Mouse (Mus musculus) naive thymus-derived CD4-positive, alpha-beta T cell, adult 2 months (primary cell): Measurements from ENCODE around the gene Fnip2.

Source experiments
- DNase-seq: peaks from one replicate; pipeline ENCODE4 v3.0.0-alpha.2; 2011; ENCODE audit warnings: low read depth

Fnip2 gene

DNA sequence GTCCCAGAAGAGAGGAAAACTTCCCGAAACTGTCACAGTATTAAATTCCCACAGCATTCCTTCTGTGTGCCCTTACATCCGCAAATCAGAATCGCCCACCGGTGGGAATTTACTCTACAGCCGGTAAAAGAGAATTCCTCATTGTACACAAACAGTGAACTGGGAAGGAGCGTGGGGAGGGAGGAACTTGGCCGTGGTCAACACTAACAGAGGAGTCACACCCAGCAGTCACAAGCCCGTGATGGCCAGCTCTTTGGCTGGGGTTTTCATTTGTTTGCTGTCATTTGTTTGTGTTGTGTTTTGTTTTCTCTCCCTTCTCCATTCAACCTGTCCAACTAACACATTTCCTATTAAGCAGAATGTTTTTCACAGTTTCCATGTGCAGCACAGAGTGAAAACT, 39.7 kb downstream of the Fnip2 start:
- DNase-seq: no peak

GRCm38 (mm10) chr3:79527521-79527920, 40.1 kb downstream of the Fnip2 start:
- DNase-seq: no peak

DNA sequence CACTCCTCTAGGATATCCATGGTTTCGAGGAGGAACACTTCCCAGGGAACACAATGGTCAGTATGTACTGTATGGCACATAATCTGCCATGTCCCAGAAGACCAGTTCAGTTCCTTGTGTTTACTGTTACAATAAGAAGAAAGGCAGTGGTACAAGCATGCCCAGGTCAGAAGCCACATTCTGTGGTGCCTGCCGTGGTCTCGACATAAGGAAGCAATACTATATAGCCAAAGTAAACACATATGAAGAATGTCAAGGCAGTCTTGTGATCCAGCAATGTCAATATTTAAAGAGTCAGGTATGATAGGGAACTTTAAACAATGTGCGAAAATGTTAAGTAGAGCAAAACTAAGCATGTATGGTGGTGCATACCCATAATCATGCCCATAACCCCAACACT, 44.2 kb downstream of the Fnip2 start:
- DNase-seq: no peak

DNA sequence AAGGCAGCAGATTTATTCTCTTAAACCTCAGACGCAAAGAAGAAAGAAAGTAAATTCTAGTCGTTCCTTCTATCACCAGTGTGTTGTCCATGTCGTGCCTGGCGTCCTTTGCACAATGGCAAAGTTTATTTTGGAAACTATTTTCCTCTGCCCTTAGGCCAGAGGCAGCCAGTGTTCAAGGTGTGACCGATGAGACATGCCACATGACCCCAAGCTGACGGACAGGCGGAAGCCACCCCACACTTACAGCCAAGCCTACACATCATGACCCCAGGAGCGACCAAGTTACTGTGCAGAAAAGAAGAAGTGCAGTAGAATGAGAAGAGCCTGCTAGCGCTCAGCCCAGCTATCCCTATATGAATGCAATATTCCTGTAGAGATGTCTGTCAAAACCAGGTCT, 47.7 kb downstream of the Fnip2 start:
- DNase-seq: no peak

GRCm38 (mm10) chr3:79518761-79519527, 48.7 kb downstream of the Fnip2 start:
- DNase-seq: no peak

DNA sequence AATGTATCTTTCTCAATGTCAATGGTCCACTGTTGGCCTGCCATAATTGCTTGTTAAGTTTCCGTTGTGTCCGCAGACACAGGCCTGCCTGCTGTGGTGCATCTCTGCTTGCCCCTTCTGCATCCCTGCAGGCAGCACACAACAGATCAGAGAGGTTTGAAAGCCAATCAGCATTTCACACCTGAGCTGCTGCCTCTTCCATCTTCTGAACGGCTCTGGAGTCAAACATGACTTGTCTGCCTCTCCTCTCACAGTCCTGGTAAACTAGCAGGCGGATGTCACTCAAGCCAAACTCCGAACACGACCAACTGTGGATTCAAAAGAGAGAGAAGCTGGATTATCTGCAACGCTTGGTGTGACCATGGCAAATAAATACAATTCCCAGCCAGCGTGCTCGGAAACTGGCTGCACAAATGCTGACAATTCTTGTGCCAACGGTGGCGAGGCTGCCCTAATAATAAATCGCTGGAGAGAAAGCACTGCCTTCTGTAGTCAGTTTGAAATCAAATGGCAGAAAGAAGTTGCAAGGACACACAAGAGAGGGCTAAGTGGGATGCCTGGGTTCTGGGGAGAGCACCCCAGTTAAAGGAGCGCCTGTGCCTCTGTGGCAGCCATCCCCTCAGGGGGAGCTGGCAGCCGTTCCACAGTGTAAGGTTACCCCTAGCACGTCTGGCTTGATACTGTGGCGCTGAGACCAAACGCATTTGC, 49.6 kb downstream of the Fnip2 start:
- DNase-seq: no peak

DNA sequence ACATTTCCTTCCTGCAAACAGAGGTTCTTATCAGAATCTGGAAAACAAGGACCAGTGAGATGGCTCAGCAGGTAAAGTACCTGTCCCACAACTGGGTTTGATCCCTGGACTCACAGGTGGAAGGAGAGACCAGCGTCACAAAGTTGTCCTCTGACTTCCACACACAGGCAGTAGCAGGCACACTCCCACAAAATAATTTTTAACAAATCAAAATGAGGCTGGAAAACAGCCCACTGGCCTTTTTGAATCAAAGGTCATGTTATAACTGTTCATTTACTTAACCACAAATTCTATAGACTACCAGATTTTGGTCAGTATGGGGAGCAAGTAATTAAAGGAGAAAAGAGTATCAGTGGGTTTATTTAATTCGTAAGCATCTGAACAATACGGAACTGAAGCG, 50.6 kb downstream of the Fnip2 start:
- DNase-seq: no peak

DNA sequence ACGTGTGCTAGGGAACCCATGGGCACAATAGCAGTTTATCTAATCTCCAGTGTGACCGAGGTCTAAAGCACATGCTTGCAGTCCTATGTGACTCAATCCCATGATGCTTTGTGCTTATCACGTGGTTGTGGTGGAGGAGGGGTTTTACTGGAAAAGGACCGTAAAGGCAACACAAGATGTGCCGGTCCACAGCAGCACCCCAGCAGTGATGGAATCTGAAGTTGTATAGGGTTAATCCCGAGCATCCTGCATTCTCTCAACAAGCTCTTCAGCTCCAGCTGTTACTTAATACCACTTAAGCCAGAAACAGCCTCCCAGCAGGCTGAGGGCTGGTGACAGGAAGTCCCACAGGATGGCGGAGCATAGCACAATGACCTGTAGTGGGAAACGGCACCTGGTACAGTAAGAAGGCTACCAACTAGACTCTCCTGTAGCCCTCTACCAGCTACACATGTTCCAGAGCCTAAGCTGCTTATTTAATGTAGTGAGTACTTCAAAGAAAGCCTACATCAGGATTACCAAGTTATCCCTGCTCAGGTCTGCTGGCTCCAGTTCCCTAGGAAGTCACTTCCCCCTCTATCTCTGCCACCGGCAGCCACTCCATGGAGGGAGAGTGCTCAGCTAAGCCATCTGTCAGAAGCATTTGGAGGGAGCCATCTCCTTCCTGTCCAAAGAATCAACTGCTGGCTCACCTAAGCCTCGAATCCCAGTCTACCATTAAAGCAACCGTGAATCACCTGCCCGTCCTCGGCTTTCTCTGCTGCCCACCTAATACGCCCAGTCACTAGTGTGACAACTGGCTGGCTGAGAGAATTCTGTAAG, 51.3 kb downstream of the Fnip2 start:
- DNase-seq: no peak

DNA sequence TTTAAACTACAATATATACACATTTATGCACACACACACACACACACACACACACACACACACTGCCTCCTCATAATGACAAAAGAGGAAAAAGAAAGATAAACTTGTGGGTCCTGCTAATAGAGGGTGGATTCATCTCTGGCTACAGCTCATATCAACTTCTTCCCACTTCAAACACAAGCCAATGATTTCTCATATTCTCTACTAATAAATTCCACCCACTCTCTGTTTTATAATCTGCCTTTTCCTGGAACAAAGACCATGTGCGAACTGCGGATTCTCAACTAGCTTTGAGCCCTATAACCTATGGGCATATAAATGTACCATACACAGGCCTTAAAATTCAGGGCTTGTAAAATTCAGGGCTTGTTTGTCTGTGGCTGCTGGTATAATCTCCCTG, 53.3 kb downstream of the Fnip2 start:
- no peak for DNase-seq

- no peak for DNase-seq
Measured at GRCm38 (mm10) chr3:79501166-79501728, 66.3 kb downstream of the Fnip2 start.

DNA sequence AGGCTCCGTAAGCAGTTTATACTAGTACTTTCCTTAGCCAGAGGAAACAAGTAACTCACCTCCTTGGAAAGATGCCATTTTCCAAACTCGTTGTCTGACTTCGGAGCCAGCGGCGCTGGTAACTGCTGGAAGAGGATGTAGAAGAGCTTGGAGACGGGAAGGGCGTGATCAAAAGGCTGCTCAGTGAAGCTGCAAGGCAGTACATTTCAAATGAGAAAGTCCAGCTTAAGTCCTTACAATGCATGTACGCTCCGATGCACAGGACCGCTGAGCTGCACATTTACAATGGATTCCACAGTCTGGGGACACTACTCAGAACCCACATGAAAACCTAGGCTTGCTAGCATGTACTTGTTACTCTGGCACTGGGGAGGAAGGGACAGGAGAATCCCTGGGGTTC, 67.3 kb downstream of the Fnip2 start:
- no peak for DNase-seq

- DNase-seq: no peak
Measured at GRCm38 (mm10) chr3:79496668-79497067, 70.9 kb downstream of the Fnip2 start.

DNA sequence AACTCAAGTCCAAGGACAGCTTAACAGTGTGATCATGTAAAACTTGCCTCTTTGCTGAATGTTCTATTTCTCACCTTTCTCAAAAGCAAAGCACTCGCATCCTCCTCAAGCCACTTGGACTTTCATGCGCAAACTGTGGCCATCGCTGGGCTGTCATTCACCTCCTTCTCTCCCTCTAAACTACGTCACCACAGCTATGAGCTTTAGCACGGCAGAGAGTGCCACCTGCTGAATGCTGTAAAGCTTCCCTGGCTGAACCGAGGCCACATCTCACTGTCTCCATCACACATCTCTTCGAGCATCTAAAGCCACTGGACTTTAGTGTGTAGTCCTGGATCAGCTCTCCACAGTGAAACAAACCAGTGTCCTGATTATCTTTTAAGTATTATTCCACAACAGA, 72.4 kb downstream of the Fnip2 start:
- DNase-seq: no peak

DNA sequence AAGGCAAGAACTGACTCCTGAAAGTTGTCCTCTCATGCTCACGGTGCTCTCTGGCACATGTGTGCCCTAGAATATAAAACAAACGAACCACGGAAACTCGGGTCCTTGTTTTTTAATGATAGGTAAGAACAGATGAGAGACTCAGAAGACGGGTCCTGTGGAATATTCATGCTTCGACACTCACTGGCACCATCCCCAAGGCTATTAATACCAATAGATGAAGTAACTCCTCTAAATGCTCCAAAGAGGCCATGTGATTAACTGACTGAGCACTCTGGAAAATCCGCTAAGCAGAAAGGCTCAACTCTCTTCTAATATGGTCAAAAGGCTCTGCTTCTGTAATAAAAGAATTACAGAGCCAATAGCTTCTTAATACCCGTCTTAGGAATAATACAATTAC, 73.6 kb downstream of the Fnip2 start:
- DNase-seq: no peak

GRCm38 (mm10) chr3:79493064-79493463, 74.5 kb downstream of the Fnip2 start:
- DNase-seq: no peak

GRCm38 (mm10) chr3:79491614-79492013, 76.0 kb downstream of the Fnip2 start:
- no peak for DNase-seq

GRCm38 (mm10) chr3:79490102-79490501, 77.5 kb downstream of the Fnip2 start:
- no peak for DNase-seq

- no peak for DNase-seq
Measured at GRCm38 (mm10) chr3:79488025-79488424, 79.6 kb downstream of the Fnip2 start.

DNA sequence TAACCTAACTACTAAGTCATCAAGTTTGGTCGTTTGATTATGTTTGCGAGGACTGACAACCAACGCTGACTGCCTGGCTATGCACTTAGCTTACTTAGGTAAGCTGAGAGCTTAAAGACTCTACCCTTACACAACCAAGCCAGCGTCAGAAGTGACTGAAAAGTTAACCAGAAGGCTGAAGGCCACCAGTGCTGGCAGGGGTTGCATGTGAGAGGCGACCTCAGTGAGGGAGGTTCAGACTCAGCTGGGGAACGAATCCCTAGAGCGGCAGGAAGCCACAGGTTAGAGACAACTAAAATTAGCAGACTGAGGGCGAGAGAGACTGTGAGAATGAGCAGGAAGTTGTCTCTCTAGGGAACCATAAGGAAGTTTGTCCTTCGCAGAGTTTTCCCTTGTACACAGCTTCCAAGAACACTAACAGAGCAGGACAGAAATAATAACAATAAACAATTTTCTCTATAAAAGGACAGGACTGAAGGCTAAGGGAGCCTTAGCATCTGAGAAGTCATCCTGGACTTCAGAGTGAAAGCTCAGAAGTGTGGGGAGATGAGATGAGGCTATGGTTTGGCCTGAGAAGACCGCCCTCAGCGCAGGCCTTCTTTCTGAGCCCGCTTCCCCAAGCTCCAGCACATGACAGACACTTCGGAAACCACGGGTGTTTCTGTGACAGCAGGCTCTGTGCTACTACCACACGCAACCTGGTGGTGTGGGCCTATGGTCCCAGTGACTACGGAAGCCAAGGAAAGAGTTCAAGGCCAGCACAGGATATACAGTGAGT, 83.1 kb downstream of the Fnip2 start:
- peak; percentile 4 for DNase-seq

- no peak for DNase-seq
Measured at GRCm38 (mm10) chr3:79478880-79479279, 88.7 kb downstream of the Fnip2 start.

GRCm38 (mm10) chr3:79478400-79478799, 89.2 kb downstream of the Fnip2 start:
- no peak for DNase-seq

DNA sequence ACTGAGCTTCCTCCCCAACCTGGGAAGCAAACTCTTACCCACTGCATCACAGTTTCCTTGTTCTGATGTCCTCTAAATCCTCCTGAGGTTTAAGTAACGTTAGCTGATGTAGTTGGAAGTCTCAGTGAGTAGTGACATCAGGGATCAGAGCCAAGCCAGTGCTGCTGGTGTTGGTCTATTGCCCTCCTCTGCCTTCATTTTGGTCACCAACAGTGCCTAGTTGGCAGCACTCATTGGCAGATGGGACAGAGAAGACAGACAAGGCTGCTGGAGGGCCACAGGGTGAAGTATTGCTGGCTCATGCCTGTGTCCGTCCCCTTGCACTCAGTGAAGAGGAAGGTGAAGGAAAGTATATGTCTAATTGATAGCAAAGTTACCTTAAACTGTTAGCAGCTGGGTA, 91.6 kb downstream of the Fnip2 start:
- no peak for DNase-seq
